20 mouse cellular contexts compared by ENCODE assay signal in genomic region chr2:163493031-163493430, GRCm38 (mm10). TPM values are rescaled to one million over a fixed set of nuclear protein-coding genes. Genes with fewer than 3 reads are reported as not detected.
"Had no signal": no experiment of that assay in that cellular context is flagged by ENCODE, and none has a peak within 500 bp of the region (broad histone marks: within the 10 kb centered on the region; RNA-seq: fewer than 3 reads in every experiment).

No protein-coding gene starts in this region.

- DNase-seq: kidney, adult 9 months; kidney, postnatal 10 days; kidney, postnatal 4 days; left cerebral cortex, postnatal 4 days; lung, embryonic 14.5 days; lung, postnatal 10 days; lung, postnatal 4 days; retina, postnatal 1 day; right cerebral cortex, postnatal 4 days; spleen, adult 18-20 months; thymus, adult 2 months; thymus, postnatal 25 days had no signal

- H3K9me3 ChIP-seq: limb, embryonic 15.5 days; liver, embryonic 12.5 days; midbrain, embryonic 12.5 days; neural tube, embryonic 12.5 days had no signal

- H3K4me2 ChIP-seq: limb, embryonic 15.5 days; liver, embryonic 12.5 days; lung, embryonic 14.5 days; midbrain, embryonic 12.5 days; neural tube, embryonic 12.5 days had no signal

- H3K36me3 ChIP-seq: limb, embryonic 15.5 days; liver, embryonic 12.5 days; midbrain, embryonic 12.5 days; neural tube, embryonic 12.5 days had no signal

- H3K27ac ChIP-seq: layer of hippocampus, adult 2 months; limb, embryonic 15.5 days; liver, embryonic 12.5 days; midbrain, embryonic 12.5 days; neural tube, embryonic 12.5 days had no signal

- H3K27me3 ChIP-seq: limb, embryonic 15.5 days; midbrain, embryonic 12.5 days; neural tube, embryonic 12.5 days had no signal

- H3K9ac ChIP-seq: limb, embryonic 15.5 days; liver, embryonic 12.5 days; lung, embryonic 14.5 days; midbrain, embryonic 12.5 days; neural tube, embryonic 12.5 days had no signal

- H3K4me3 ChIP-seq: layer of hippocampus, adult 2 months; limb, embryonic 15.5 days; liver, embryonic 12.5 days; midbrain, embryonic 12.5 days; neural tube, embryonic 12.5 days had no signal

- H3K4me1 ChIP-seq: liver, embryonic 12.5 days had no signal

- ATAC-seq: liver, embryonic 12.5 days had no signal

RNA-seq across cellular contexts. Expression of gene R3hdml, which starts 0.9 kb away (rescaled TPM):
- polyA plus RNA-seq: liver, embryonic 12.5 days; liver, embryonic 16.5 days; lung, embryonic 14.5 days; midbrain, embryonic 12.5 days; neural tube, embryonic 12.5 days; stomach, embryonic 14.5 days; testis, adult 2 months had no signal

RNA-seq across cellular contexts. Expression of gene Hnf4a, which starts 13.6 kb away (rescaled TPM):
- polyA plus RNA-seq: midbrain, embryonic 12.5 days; neural tube, embryonic 12.5 days had no signal
